Mouse (Mus musculus): ENCODE data around the gene Slc7a5.

- TF ChIP-seq CTCF (IDR thresholded peaks at IDR 0.05; ENCODE audit: control insufficient read depth, insufficient read depth, insufficient read length): no peak
- no peak for TF ChIP-seq USF1 (IDR thresholded peaks at IDR 0.05; ENCODE audit: low read depth)
- no peak for TF ChIP-seq MYOD1 (IDR thresholded peaks at IDR 0.05; ENCODE audit: control insufficient read depth, insufficient read length, low read depth)
- TF ChIP-seq CEBPB (IDR thresholded peaks at IDR 0.05; ENCODE audit: low read depth): no peak
- no peak for TF ChIP-seq FOSL1 (IDR thresholded peaks at IDR 0.05; ENCODE audit: insufficient read depth, low read length, poor library complexity, severe bottlenecking)
- TF ChIP-seq MYOG (IDR thresholded peaks at IDR 0.05; ENCODE audit: control insufficient read depth, extremely low read depth, insufficient read length): no peak
These were observed 8.1 kb downstream of the Slc7a5 start for GRCm38 (mm10) chr8:121899180-121900044.

Data from C2C12 (cell line).